Mouse (Mus musculus): ENCODE measurements around the gene Pcdh7. TPM values are rescaled to one million over a fixed set of nuclear protein-coding genes. Genes with fewer than 3 reads are reported as not detected.

Gene Pcdh7
- polyA plus RNA-seq, 1 experiment from 2014 or later: 11.5 TPM

DNA sequence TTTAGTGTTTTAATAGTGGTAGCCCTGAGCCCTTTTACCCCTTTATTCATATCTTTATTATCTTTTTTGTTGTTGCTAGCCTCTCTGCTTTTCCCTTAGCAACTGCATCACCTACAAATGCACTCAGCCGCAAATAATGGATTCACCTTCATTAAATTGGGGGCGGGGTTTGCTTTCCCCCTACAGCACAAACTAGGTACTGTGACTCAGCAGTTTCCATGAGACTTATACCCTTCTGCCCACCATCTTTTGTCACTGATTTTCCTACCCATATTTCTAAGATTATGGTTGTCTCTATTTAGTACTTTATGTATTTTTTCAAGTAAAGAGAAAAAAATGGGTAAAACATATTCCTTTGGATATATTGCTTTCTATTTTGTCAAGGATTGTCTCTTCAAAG is 56.7 kb downstream of the Pcdh7 start:
- Histone ChIP-seq H3K27ac (no peak overlapping the region), H3K4me3 (replicated peaks) (no peak overlapping the region), H3K9me3 (no peaks in the 10 kb centered on the region), H3K4me2 (no peak overlapping the region), H3K27me3 (no peaks in the 10 kb centered on the region), H3K4me1 (replicated peaks) (no peaks in the 10 kb centered on the region), H3K9ac (replicated peaks) (no peak overlapping the region), H3K36me3 (no peaks in the 10 kb centered on the region)
- ATAC-seq (ENCODE audit: insufficient number of reproducible peaks, insufficient read depth, low FRiP score, low TSS enrichment, low read depth): no peak
- 85% methylated on average over 2 of the region's 2 CpGs for WGBS

DNA sequence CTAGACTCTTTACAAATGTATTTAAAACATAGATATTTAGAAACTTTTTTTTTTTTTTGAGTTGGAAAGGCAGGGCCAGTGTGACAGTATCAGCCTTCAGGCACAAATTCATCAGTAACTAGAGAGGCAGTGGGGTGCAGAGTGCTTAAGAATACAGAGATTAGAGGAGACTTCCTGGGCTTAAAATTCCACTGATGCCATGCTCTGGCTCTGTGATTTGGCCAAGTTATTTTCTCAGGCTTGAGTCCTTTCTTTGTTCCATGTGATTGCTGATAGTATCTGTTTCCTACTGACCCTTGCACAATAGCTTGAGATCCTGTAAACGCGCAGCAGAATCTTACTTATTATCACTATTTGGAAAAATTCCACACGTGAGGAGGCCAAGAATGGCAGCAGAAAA is 60.3 kb downstream of the Pcdh7 start:
- H3K36me3 ChIP-seq: no peaks in the 10 kb centered on the region
- no peak for ATAC-seq (ENCODE audit: insufficient number of reproducible peaks, insufficient read depth, low FRiP score, low TSS enrichment, low read depth)
- no peaks in the 10 kb centered on the region for H3K27me3 ChIP-seq
- no peak overlapping the region for H3K4me2 ChIP-seq
- H3K9ac ChIP-seq (replicated peaks): no peak overlapping the region
- H3K27ac ChIP-seq: no peak overlapping the region
- no peaks in the 10 kb centered on the region for H3K4me1 ChIP-seq (replicated peaks)
- whole genome bisulfite sequencing: 65% methylated on average over 3 of the region's 3 CpGs
- H3K4me3 ChIP-seq (replicated peaks): no peak overlapping the region
- H3K9me3 ChIP-seq: no peaks in the 10 kb centered on the region

DNA sequence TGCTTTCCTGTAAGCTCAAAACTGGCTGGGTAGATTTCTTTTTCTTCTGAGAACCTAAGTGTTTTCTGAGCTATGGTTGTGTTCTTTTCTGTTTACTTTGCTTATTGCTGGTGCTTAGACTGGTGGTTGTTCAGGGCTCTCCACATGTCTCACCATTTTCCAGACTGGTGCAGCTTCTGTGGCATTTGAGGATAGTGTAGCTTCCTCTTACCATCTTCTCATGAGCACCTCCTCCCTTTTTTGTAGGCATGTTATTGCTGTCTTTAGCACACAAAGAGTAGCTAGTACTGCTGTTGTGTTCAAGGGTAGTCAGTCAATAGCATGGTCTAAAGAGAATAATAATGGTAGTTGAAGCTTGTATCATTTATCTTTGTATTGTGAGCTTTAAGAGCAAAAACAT is 62.2 kb downstream of the Pcdh7 start:
- Histone ChIP-seq H3K9ac (replicated peaks) (no peak overlapping the region), H3K27ac (no peak overlapping the region), H3K9me3 (no peaks in the 10 kb centered on the region), H3K4me3 (replicated peaks) (no peak overlapping the region), H3K4me1 (replicated peaks) (no peaks in the 10 kb centered on the region), H3K4me2 (no peak overlapping the region), H3K27me3 (no peaks in the 10 kb centered on the region), H3K36me3 (no peaks in the 10 kb centered on the region)
- no peak for ATAC-seq (ENCODE audit: insufficient number of reproducible peaks, insufficient read depth, low FRiP score, low TSS enrichment, low read depth)

DNA sequence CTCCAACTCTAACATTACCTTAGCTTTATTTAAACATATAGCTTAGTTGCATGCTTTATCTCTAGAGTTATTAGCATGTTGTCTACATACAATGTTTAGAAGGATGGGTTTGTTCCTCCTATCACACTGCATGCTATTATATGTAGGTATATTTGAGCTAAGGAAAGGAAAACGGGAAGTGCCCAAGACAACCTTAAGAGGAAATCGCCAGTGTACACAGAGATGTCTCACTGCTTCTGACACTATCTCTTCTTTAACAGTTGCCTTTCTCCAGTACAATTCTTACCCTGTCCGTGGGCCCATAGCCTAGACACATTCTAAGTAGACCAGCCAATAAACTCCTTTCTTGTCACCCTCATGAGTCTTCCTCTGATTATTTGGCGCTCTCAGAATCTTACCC is 62.8 kb downstream of the Pcdh7 start:
- Histone ChIP-seq H3K4me1 (replicated peaks) (no peaks in the 10 kb centered on the region), H3K27me3 (no peaks in the 10 kb centered on the region), H3K9ac (replicated peaks) (no peak overlapping the region), H3K36me3 (no peaks in the 10 kb centered on the region), H3K27ac (no peak overlapping the region), H3K9me3 (no peaks in the 10 kb centered on the region), H3K4me3 (replicated peaks) (no peak overlapping the region), H3K4me2 (no peak overlapping the region)
- ATAC-seq (ENCODE audit: insufficient number of reproducible peaks, insufficient read depth, low FRiP score, low TSS enrichment, low read depth): no peak
- whole genome bisulfite sequencing: 88% methylated on average over 4 of the region's 4 CpGs

DNA sequence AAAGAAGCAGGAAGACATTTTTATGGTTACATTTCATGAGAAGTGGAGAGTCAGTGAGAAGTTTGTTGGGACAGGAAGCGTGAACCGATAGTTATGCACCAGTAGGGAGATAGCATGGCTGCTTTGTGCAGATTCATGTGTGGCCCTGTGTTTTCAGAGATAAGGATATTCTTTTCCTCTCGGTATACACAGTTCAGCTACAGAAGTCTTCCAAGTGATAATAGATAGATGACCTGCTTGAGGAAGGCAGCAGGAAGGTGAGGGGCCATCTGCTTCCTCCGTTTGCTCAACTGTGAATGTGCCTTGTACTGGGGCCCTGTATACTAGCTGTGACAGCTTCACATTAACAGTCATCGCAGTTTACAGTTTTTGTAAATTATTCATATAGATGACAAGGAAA is 64.2 kb downstream of the Pcdh7 start:
- H3K27ac ChIP-seq: no peak overlapping the region
- no peaks in the 10 kb centered on the region for H3K36me3 ChIP-seq
- H3K4me3 ChIP-seq (replicated peaks): no peak overlapping the region
- no peaks in the 10 kb centered on the region for H3K4me1 ChIP-seq (replicated peaks)
- H3K27me3 ChIP-seq: no peaks in the 10 kb centered on the region
- 69% methylated on average over 5 of the region's 5 CpGs for WGBS
- H3K4me2 ChIP-seq: no peak overlapping the region
- H3K9me3 ChIP-seq: no peaks in the 10 kb centered on the region
- no peak for ATAC-seq (ENCODE audit: insufficient number of reproducible peaks, insufficient read depth, low FRiP score, low TSS enrichment, low read depth)
- no peak overlapping the region for H3K9ac ChIP-seq (replicated peaks)

DNA sequence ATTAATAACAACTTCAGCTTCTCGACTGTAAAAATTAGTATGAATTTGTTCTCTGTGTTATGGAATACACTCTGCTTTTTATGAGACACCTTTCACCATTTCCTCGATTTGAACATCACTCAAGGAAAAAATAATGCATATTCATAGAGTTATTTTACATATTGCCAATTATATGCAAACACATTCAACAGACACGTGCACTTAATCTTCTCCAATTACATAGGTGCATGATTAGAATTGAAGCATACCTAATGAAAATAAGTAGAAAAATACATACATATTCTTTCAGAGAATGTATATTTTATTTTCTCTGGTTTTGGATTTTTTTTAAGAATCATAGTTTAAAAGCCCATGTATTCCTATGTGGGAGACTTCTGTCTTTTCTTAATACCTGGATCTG is 64.8 kb downstream of the Pcdh7 start:
- no peaks in the 10 kb centered on the region for H3K27me3 ChIP-seq
- H3K9me3 ChIP-seq: no peaks in the 10 kb centered on the region
- H3K9ac ChIP-seq (replicated peaks): no peak overlapping the region
- no peaks in the 10 kb centered on the region for H3K36me3 ChIP-seq
- ATAC-seq (ENCODE audit: insufficient number of reproducible peaks, insufficient read depth, low FRiP score, low TSS enrichment, low read depth): no peak
- no peaks in the 10 kb centered on the region for H3K4me1 ChIP-seq (replicated peaks)
- no peak overlapping the region for H3K4me3 ChIP-seq (replicated peaks)
- H3K4me2 ChIP-seq: no peak overlapping the region
- H3K27ac ChIP-seq: no peak overlapping the region
- WGBS: 86% methylated on average over 3 of the region's 3 CpGs

DNA sequence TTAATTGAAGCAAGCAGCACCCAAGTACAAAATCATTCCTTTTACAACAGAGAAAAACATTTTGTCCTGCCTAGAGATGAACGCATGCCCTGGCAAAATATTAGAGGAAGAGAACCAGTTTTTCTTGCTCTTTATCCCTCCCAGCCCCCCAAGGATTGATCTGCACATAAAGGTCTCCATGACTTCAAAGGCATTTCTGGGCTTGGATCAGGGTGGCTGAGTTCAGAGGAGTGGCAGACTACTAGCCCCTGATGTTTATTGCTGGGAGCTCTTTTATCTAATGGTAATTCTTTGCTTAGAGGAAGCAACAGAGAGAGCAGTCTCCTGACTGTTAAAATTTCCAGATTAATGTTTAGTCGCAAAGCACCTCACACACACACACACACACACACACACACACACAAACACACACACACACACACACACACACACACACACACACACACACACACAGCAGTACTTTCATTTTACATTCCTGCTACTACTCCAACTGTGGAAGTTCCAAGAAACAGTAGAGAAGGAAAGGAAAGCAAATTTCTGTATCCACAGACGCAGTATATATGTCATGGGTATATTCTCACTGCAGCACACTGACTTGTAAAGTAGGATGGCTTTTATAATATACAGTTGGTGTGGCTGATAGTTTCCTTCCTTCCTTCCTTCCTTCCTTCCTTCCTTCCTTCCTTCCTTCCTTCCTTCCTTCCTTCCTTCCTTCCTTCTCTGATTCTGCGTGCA is 71.2 kb downstream of the Pcdh7 start:
- 50% methylated on average over 4 of the region's 4 CpGs for WGBS
- Histone ChIP-seq H3K36me3 (no peaks in the 10 kb centered on the region), H3K9ac (replicated peaks) (no peak overlapping the region), H3K4me1 (replicated peaks) (no peaks in the 10 kb centered on the region; the same call in 1 of the 2 replicates), H3K4me2 (no peak overlapping the region), H3K4me3 (replicated peaks) (no peak overlapping the region), H3K27ac (no peak overlapping the region), H3K27me3 (no peaks in the 10 kb centered on the region), H3K9me3 (no peaks in the 10 kb centered on the region)
- ATAC-seq (ENCODE audit: insufficient number of reproducible peaks, insufficient read depth, low FRiP score, low TSS enrichment, low read depth): no peak

DNA sequence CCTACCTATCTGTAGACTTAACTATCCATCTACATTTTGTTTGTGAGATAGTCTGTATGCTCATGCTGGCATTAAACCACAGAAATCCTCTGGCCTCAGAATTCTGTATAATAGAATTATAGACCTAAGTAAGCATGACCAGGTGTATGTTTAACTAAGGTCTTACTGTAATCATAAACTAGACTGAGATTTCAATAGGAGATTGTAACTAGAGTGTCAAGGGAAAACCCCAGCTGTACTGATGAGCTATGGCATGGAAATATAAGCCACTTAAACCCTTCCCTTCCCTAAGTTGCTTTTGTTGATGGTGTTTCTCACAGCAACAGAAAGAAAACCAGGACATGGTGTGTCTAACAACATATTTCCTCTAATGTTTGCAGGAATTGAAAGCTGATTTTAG is 78.6 kb downstream of the Pcdh7 start:
- ATAC-seq (ENCODE audit: insufficient number of reproducible peaks, insufficient read depth, low FRiP score, low TSS enrichment, low read depth): no peak

DNA sequence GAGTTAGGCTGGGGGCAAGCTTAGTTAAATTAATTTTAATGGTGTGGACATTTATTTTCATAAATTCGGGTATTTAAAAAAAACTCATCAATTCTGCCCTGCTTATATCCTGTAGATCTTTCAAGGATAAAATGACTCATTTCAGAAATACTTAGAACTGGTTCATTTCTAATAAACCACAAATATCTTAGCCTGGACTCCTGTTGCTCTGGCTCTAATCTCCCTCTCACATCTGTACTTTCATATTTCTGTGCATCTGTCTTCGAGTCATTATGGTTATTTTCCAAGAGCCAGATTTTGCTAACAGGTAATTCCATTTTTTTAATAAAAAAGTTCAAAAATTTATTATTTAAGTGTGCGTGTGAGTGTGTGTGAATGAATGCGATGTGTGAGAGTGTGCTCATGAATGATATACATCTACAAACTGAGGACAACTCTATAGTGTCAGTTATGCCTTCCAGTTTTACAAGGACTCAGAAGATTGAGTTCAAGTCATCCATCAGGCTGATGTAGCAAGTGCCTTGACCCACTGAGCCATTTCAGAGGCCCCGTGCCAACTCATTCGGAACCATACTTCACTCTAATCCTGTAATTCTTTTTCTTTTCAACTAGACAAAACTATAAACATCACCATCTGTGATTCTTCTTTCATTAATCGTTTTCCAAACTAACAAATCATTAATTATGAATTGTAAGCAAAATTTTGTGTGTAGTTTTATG is 80.3 kb downstream of the Pcdh7 start:
- 83% methylated on average over 7 of the region's 7 CpGs for WGBS
- H3K9me3 ChIP-seq: no peaks in the 10 kb centered on the region
- H3K27me3 ChIP-seq: no peaks in the 10 kb centered on the region
- no peak overlapping the region for H3K4me3 ChIP-seq (replicated peaks)
- no peak overlapping the region for H3K27ac ChIP-seq
- H3K36me3 ChIP-seq: no peaks in the 10 kb centered on the region
- no peaks in the 10 kb centered on the region for H3K4me1 ChIP-seq (replicated peaks)
- ATAC-seq (ENCODE audit: insufficient number of reproducible peaks, insufficient read depth, low FRiP score, low TSS enrichment, low read depth): no peak
- no peak overlapping the region for H3K4me2 ChIP-seq
- H3K9ac ChIP-seq (replicated peaks): no peak overlapping the region

More for the DNA sequence above, 78.6 kb downstream of the Pcdh7 start:
- H3K27me3 ChIP-seq: no peaks in the 10 kb centered on the region
- no peaks in the 10 kb centered on the region for H3K9me3 ChIP-seq
- H3K4me1 ChIP-seq (replicated peaks): no peaks in the 10 kb centered on the region
- H3K36me3 ChIP-seq: no peaks in the 10 kb centered on the region
- H3K4me3 ChIP-seq (replicated peaks): no peak overlapping the region
- no peak overlapping the region for H3K4me2 ChIP-seq
- H3K27ac ChIP-seq: no peak overlapping the region
- H3K9ac ChIP-seq (replicated peaks): no peak overlapping the region

DNA sequence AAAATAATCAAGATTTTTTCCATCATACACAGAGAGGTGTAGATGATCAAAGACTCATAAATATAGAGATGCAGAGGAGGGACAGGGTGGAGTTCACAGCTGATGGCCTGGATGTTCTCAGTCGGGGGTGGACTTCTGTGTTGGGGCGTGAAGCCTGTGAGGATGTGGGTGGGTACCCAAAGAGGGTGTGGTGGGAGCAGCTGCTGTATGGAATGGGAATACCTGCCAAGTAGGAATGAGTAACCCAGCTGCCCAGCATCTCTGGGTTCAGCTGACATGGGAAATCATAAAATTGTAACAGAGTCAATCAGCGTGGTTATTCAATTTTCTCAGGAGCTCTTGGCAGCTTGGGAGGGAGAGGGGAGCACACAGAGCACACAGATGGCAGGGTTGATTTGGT is 85.3 kb downstream of the Pcdh7 start:
- Histone ChIP-seq H3K27ac (no peak overlapping the region), H3K9me3 (no peaks in the 10 kb centered on the region), H3K9ac (replicated peaks) (no peak overlapping the region), H3K36me3 (no peaks in the 10 kb centered on the region), H3K4me2 (no peak overlapping the region), H3K4me1 (replicated peaks) (no peaks in the 10 kb centered on the region), H3K4me3 (replicated peaks) (no peak overlapping the region), H3K27me3 (no peaks in the 10 kb centered on the region)
- ATAC-seq (ENCODE audit: insufficient number of reproducible peaks, insufficient read depth, low FRiP score, low TSS enrichment, low read depth): no peak
- WGBS: 70% methylated on average over 3 of the region's 3 CpGs

DNA sequence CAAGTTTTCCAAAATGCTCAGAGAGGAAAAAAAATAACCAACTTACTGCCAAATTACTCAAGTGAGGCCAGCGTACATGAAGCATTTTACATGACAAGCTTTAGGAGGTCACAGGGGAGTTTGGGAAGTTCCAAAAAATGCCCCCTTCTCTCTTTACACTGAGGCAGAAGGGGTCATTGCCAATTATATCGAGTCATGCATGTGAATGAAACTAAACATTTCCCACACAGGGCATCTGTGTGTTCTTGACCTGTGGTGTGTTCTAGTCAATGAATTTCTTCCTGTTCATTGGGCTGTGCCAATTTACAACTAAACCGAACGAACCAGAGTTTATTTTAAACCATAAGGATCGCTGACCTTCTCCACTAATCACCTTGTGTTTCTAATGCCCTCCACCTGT is 86.1 kb downstream of the Pcdh7 start:
- no peaks in the 10 kb centered on the region for H3K36me3 ChIP-seq
- no peaks in the 10 kb centered on the region for H3K4me1 ChIP-seq (replicated peaks)
- ATAC-seq (ENCODE audit: insufficient number of reproducible peaks, insufficient read depth, low FRiP score, low TSS enrichment, low read depth): no peak
- no peak overlapping the region for H3K9ac ChIP-seq (replicated peaks)
- H3K4me2 ChIP-seq: no peak overlapping the region
- no peak overlapping the region for H3K27ac ChIP-seq
- H3K4me3 ChIP-seq (replicated peaks): no peak overlapping the region
- WGBS: 73% methylated on average over 5 of the region's 5 CpGs
- H3K27me3 ChIP-seq: no peaks in the 10 kb centered on the region
- no peaks in the 10 kb centered on the region for H3K9me3 ChIP-seq

DNA sequence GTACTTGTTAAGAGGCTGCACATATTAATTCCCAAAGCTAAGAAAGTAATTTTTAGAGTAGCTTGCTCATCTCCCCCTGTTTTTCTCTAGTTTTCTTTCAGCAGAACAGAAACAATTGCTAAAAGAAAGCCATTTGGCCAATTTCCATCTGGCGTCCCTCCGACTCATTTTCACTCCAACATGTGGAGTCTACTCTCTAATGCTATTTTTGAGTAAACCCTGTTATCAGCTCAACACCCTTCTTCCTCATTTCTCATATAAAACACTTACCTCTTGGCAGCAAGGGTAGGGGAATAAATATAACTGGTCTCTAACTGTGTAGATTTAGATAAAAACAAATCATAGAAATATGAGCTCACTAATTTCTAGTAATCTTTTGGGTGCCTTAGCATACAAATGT is 89.6 kb downstream of the Pcdh7 start:
- Histone ChIP-seq H3K36me3 (no peaks in the 10 kb centered on the region), H3K27me3 (no peaks in the 10 kb centered on the region), H3K9me3 (no peaks in the 10 kb centered on the region), H3K27ac (no peak overlapping the region), H3K4me1 (replicated peaks) (peaks cover 4% of the 10 kb centered on the region), H3K4me2 (no peak overlapping the region), H3K9ac (replicated peaks) (no peak overlapping the region), H3K4me3 (replicated peaks) (no peak overlapping the region)
- WGBS: 62% methylated on average over 2 of the region's 2 CpGs
- ATAC-seq (ENCODE audit: insufficient number of reproducible peaks, insufficient read depth, low FRiP score, low TSS enrichment, low read depth): no peak

Data from limb, embryonic 12.5 days (tissue).